Mouse (Mus musculus) layer of hippocampus, adult 9-10 months (tissue): ENCODE results near the gene Rtp1.

Experiments used
- DNase-seq: peaks from one replicate; pipeline ENCODE4 v3.0.0; 2022; ENCODE audit warnings: low spot score

The Rtp1 gene

DNA sequence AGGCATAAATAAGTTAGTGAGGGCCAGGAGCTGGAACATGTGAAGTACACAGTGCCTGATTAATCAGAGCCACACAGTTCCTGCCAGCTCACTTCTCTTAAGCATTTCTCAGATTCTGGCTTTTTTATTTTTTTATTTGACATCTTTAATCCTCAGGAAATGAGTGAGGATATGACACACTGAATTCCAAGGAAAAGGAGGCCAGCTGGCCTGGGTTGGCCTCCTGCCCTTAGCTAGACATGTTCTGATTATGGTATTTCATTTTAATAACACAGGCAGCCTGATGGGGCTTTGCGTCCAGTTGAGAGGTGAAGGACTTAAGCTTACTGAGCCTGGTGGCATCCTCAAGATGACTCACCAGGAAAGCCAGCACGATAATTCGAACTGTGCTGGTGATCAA, 27.6 kb downstream of the Rtp1 start:
- no peak for DNase-seq

DNA sequence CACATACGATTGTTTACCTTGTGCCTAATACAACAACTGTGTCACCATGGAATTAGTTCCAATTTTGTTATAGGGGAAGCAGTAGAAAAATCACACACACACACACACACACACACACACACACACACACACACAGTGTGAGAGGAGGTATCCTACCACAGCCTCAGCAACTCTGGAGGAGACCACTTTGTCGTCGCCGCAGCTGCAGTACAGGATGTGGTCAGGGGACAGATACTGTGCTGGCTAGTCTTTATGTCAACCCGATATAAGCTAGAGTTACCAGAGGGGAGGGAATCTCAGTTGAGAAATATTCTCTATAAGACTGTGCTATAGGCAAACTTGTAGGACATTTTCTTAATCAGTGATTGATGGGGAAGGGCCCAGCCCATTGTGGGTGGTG, 28.4 kb downstream of the Rtp1 start:
- DNase-seq, result no peak

GRCm38 (mm10) chr16:23458906-23459588, 30.1 kb downstream of the Rtp1 start:
- no peak for DNase-seq

DNA sequence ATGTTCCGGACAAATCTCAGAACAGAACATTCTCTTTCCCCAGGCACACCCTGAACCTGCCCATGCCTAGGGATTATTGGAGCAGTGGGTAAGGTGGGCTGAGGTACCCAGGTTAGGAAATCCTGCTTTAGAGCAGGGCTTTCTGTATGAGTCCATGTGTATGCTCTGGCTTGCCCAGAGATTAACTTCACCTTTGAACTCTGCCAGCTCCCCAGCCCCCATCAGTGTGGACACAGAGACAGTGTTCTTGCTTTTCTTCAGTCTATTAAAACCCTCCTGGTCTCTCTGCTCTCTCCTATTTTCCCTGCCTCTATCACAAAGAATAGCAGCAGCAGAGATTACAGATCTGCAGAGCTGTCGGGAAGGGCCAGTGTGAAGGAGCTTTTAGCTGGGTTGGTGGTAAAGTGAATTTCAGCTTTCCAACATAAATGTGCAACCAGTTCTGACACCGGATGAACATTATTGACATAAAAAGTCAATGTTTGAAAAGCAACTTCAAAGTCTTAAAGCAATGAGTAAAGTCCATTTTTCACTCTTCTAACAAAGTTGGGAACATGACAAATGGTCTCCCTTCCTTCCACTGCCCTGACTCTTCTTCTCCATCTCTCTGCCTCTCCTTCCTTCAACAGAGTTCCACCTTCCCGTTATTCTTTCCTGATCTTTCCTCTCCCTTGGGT, 34.9 kb downstream of the Rtp1 start:
- DNase-seq, result no peak

DNA sequence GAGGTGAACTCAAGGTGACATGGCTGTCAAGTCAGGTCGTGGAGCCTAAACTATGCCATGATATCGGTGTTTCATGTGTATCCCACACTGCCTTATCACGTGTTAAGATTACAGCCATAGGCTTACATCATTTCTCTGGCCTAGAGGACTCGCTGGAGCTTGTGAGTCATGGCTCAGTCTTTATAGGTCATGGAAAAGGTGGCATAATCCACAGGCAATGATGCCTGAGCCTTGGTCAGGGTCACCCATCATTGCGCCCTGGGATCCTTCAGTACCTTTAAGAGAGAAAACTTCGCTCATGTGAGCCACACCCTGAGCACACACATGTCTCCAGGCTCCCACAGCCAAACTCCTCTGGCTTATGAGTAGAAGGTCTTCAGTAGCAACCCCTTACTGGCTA, 42.6 kb downstream of the Rtp1 start:
- no peak for DNase-seq

DNA sequence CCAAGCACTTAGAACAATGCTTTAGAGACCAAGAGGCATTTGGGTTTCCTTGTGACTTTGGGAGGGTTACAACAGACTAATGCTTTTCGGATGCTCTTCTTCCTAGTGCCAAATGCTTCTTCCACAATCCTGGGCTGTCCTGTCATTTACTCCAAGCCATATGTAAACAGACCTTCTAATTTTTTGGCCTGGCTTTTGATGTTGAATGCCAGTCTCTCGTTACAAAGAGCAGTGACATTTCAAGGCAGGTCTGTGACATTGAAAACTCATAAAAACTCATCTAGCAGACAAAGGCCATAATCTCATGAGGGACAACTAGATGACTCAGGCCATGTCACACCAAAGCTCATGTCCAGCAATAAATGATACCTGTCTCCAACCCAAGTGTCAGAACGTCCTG, 43.1 kb downstream of the Rtp1 start:
- DNase-seq, result no peak

- no peak for DNase-seq
Measured at GRCm38 (mm10) chr16:23475651-23476050, 46.7 kb downstream of the Rtp1 start.

- DNase-seq, result no peak
Measured at GRCm38 (mm10) chr16:23476598-23476997, 47.7 kb downstream of the Rtp1 start.

DNA sequence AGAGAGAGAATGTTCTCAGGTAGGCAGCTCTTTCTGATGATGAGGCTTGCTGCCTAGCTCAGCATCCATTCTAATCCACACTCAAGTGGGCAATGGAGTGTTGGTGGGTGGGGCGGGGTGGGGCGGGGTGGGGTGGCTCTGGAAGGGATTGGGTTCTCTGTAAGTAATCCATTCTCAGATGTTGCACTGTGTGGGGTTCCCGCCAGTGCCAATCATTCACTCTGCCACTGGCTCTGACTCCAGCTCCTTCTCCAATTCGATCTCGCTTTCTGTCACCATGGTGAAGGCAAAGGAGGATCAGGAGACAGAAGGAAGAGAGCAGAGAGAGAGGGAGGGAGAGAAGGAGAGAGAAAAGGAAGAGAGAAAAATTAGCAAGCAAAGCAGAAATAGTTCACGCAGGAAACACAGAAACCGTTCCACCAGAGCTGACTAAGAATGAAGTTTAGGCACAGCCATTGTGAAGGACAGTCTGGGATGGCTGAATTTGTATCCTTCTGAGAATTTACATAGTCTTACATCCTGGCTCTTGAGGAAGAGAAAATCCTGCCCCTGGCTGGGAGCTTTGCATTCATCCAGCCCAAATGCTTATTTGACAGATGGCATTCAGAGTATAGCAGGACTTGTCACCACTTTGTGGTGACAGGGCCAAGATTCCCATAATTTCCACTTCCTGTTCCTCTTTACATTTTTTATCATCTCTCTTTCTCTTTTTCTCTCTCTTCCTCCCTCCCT, 51.1 kb downstream of the Rtp1 start:
- DNase-seq, result no peak

GRCm38 (mm10) chr16:23482218-23482617, 53.3 kb downstream of the Rtp1 start:
- no peak for DNase-seq

- no peak for DNase-seq
Measured at GRCm38 (mm10) chr16:23482846-23483245, 53.9 kb downstream of the Rtp1 start.

DNA sequence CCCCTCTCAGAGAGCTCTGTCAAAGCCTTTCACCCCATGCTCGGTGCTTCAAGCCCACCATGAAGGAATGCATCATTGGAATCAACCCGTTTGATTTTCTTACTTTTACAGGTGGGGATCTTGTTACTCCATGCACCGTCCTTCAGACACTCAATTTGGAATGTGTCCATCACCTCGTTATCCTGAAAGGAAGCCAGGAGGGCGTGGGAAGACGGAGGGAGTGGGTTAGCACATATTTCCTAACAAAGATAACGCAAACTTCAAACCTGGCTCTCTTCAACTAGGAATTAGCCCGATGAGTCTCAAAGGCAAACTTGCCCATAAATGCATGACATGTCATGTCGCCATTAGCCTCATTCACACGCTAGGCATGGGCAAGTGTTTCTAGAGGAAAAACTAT, 54.4 kb downstream of the Rtp1 start:
- DNase-seq, result no peak
